Mouse (Mus musculus): ENCODE measurements at regions not wholly inside any gene's neighbourhood (a gene's known extent, or its start where the extent isn't known, plus 50 kb on each side); places are given as distances from the start of the nearest gene placed in this dataset.
A peak's percentile ranks its signal among the peaks of the same experiment; 100 is the strongest.

DNA sequence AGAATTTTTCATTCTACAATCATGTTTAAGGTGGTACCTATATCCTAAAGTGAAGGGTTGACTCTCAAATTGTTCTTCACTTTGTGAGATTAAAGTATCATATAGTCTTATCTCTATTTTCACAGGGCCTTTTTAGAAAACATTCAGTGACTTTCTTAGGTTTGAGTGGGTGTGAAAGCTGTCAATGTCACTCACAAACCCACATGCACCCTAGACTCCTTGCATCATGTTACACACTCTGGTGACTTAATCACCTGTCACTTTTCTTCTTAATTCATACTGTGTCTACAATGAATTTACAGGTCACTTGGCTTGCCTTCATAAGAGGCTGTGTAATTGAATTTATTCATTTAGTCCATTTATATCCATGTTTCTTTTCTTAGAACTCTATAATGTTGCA lies 1026.8 kb upstream of the Alcam start:
- ATAC-seq (ENCODE audit: low TSS enrichment), result no peak

DNA sequence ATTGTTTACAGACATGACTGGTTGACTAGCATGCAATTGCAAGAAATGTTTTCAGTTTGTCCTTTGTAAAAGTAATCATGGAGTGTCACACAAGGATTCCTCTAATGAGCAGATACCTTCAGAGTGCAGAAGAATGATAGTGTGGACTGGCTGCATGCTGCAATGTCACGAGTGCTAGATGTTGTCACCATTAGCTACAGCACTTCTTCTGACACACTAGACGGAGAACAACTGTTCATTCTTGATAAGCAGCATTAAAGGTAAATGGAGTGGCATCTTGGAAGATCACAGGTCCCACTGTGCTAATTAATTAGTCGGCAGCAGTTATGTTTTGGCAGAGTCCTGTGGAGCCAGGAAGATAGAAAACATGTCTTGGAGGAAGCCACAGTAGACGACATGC lies 985.6 kb upstream of the Alcam start:
- ATAC-seq (ENCODE audit: low TSS enrichment), result no peak

DNA sequence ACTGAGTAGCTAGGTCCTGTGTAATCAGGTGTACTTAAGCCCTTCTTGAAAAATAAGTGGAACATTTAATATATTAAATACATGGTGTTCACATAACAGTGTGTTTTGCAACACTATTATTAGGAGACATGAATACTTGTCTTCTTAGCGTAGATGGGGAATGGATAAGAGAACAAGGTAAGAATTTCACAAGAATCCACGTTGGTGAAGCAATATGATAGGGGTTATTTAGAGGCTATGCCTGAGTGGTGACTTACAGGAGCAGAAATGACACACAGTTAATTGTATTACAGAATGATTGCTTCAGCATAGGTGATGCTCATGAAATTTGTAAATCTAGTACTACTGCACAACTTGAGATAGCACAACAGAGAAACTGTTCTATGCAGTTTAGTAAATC lies 964.5 kb upstream of the Alcam start:
- ATAC-seq (ENCODE audit: low TSS enrichment), result no peak

DNA sequence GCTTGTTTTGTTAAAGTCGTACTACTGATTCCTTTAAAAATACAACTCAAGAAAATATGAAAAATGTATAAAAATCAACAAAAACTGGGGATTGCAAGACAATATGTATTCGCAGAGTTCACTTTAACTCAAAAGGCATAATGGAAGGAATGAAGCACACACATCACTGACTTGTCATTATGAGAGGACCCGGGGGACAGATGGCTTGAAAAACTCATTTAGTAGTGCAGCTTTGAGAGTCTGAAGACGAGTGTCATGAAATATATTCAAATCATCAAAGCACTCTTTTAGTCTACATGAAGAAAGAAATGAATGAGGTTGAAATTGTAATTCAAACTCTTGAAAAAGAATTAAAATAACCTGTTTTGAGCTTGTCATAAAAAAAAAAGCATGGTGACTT lies 931.3 kb upstream of the Alcam start:
- ATAC-seq (ENCODE audit: low TSS enrichment), result no peak

DNA sequence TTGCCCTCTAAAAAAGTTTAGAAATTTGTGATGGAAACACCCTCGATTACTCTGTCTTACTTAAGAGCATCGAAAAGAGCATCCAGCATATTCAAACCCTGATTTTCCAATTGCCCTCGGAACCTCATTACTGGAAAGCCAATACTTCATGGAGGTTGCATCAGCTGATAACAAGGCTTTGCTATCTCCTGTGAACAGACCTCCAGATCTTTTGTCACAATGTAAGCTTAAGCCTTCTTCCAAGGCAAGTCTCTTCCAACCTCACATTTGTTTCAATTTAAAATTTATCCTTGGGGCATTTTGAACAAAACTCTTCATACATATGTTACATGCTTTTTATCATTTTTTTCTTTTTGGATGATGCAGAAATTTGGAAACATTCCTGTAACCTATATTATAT lies 888.3 kb upstream of the Alcam start:
- ATAC-seq (ENCODE audit: low TSS enrichment), result no peak

DNA sequence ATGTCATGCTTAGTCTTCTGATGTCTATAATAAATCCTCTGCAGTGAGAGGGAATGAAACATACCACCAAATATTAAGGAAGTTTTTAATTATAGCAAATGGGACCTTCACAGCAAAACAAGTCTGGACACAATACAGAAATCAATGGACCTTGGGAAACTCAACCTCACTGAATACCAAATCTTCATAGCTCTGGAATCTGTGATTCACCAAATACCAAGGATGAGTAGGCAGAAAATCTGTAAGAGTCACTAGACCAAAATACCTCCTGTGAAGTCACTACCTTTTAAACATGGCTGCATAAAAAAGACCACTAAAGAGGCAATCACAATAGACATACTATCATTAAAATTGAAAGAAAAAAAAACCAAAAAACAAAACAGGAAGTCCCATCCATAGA lies 872.5 kb upstream of the Alcam start:
- no peak for ATAC-seq (ENCODE audit: low TSS enrichment)

DNA sequence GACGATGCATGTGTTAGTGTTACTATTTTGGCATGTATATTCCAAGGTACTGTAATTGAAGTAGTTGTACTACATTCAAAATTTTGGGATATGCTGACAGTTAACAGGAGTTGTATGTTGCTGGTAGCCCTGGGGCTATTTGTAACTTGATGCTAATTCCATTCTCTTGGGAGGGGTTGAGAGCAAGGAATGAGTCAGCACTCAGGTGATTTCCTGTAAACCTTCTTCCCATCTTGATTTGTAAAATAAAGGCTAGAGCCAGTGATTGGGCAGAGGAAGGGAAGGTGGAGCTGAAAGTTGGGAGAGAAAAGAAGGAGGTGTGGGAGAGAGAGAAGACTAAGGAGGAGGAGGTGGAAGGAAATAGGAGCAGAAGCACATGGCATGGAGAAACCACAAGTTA lies 838.2 kb upstream of the Alcam start:
- no peak for ATAC-seq (ENCODE audit: low TSS enrichment)

DNA sequence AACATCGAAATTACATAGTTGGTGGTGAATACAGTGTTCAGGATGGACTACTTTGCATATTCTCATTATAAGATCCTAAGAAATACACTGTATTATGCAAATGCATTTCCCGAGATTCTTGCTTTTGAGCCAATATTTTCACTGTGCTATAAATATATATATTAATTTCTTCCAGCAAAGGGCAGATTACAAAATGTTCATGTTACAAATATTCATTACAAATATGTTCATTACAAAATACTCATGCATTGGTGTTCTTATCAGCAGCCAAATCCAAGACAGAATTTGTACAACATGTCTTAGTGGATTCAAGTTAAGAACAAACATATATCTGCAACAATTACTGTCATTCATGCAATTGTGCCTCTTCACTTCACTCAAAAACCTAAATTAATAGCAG lies 828.1 kb upstream of the Alcam start:
- no peak for ATAC-seq (ENCODE audit: low TSS enrichment)

DNA sequence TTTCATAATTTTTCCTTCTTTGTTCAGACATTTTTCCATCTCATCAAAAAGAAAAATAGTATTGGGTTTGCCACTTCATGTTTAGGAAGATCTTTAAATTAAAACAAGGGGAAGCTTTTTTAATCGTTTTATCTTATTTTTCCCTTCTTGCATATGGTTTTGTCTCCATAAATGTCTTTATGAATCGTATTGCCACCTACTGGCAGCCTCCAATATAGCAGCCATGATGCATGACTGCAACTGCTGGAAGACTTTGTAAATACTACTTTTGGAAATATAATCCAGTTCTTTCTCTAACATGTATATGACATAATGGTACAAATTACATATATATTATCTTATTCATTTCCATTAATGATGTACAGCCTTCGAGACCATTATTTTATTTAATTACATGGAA lies 812.2 kb upstream of the Alcam start:
- no peak for ATAC-seq (ENCODE audit: low TSS enrichment)

DNA sequence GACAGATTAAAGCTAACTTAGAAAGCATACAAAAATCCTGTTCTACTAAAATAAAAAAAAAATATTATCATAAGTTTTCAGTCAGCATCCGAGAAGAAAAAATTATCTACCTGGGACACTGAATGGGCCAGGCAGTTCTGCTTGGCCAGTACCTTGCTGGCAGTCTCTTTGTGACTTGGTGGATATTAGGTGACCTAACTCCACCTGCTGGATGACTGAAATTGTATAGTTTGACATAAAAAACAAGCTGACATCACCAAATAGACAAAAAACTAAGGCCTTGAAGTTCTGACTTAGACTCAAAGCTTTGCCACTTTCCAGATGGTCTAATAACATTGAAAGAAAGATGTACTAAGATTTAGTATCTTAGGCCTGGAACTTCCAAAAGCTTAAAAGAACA lies 791.5 kb upstream of the Alcam start:
- ATAC-seq (ENCODE audit: low TSS enrichment), result no peak

DNA sequence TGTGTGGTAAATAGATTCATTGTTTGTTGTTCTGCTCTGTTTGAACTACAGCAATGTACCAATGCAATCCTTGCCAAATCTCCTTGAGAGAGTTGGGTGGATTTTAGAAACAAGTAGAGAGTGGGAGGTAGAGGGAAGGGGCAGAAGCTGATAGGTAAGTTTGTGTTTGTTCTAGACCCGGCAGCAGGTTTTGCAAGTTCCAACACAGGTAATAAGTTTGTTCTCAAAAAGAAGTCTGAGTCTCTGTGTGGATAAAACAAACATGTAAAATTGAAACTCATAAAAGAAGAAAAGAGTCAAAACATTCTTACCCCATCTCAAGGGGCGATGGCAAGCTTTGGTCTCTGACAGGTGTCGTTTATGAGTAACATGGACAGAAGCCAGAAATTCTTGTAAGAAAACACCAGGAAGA lies 788.3 kb upstream of the Alcam start:
- no peak for ATAC-seq (ENCODE audit: low TSS enrichment)

DNA sequence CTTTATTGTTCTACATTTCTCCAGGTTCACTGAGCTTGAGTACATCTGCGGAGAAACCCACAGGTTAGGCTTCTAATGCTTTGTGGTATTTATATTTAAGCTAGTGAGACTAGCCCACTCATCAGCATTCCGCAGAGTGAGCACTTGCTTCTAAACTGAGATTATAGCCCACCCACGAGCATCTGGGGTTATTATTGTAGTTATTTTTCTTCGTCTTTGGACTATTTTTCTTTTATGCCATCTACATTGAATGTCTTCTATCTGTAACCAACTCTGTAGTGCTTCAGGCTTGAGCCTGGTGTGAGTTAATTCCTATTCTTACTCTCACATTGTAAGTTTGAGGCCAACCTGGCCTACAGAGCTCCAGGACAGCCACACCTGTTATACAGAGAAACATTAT lies 765.0 kb upstream of the Alcam start:
- ATAC-seq (ENCODE audit: low TSS enrichment), result peak; percentile 76

DNA sequence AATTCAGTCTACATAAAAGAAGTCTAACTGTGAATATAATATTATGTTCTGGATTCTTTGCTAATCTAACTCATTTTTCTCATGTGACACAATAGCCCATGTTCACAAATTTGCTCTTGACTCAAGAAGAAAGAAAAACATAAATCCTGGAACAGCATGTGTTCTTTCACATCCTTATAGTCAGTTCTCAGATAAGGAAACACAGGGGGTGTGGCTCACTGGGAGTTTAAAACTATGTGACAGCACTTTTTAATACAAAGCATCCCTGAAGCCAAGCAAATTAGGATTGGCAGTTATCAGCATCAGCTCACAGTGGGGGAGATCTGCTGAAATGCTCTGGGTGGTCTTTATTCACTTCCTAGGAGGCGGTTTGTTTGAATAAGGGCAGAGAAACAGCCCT lies 747.6 kb upstream of the Alcam start:
- no peak for ATAC-seq (ENCODE audit: low TSS enrichment)

DNA sequence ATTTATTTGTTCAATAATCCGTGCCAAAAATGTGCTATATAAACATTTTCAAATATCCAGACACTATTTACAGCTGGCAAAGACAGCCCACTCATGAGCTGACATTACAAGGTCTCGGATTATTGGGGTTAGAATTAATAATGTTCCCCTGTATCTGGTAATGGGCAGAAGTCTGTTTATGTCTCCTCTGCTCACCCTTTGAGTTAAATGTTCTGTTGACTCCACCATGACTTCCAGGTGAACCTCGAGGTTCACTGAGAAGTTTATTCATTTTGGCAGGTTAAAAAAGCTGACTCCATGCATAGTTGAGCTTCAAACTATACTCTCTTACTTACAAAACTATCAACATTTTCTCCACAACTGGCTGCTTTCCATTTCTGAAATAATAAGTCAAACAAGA lies 732.6 kb upstream of the Alcam start:
- ATAC-seq (ENCODE audit: low TSS enrichment), result no peak

DNA sequence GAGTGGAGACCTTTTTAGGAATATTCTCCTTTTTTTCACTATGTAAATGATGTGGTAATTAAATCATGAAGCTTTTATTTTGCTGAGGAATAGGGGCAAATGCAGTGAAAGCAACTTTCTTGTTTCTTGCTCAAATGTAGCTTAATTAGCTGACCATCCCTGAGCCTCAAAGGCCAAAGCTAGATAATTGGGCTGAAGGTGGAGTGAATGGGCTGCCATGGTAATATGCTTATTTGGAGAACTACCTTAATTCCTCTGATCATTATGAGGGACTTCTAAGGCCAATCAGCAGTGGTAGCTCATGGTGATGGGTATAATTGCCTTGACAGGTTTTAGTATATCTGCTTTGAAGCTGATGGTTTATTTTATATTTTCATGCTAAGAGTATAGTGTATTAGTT lies 702.5 kb upstream of the Alcam start:
- ATAC-seq (ENCODE audit: low TSS enrichment), result no peak

DNA sequence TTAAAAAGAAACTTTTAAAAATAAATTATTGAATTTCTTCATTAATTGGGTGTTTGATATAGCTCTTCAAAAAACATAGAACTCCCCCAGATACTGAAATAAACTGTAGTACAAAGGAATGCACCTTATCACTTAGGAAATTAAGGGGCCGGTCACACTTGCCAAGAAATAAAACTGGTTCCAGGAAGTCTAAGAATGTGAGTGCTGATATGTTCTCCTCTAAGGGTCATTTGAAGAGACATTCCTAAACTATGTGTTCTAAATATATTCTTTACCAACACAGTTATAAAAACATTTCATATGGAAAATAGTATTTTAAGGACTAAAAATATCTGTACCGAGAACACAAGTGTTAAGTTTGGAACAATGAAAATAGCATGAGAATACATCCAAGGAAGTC lies 676.8 kb upstream of the Alcam start:
- ATAC-seq (ENCODE audit: low TSS enrichment), result no peak

DNA sequence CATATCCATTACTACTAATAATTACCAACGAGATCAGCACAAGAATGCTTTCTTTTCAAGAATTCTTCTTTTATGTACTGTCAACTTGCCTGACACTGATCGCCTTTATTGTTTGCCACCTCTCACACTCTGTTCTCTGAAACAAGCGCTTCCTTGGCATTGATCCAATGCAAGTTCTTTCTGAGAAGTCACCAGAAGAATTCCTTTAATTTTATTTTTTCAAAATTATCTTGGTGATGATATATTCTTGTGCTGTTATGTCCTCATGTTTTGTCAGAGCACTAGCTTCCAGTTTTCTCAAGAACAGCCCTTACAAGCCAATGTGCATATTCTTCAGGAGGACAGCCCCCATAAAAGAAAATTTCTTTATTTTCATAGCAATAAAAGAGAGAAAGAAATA lies 654.9 kb upstream of the Alcam start:
- ATAC-seq (ENCODE audit: low TSS enrichment), result no peak

DNA sequence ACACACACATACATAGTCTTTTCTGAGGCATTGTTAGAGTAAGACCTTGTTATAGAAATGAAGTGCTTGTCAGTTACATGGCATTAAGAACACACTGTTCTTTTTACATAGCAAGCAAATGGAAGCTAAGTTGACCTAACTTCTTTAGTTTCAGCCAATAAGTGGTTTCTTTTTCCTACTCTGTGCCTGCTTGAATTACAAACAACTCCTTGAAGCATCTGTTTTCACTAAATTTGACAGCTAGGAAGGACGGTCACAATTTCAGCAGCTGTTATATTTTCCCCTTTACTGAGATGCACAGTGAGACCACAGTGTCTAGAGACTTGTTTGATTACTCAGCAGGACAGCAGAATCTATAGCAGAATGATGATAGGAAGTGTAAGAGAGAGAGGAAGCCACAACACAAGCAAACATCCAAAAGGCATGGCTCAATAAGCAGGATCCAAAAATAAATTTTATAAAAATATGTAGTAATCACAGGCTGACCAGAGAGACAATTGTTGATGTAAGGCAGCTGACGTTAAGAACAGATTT lies 641.6 kb upstream of the Alcam start:
- no peak for ATAC-seq (ENCODE audit: low TSS enrichment)

DNA sequence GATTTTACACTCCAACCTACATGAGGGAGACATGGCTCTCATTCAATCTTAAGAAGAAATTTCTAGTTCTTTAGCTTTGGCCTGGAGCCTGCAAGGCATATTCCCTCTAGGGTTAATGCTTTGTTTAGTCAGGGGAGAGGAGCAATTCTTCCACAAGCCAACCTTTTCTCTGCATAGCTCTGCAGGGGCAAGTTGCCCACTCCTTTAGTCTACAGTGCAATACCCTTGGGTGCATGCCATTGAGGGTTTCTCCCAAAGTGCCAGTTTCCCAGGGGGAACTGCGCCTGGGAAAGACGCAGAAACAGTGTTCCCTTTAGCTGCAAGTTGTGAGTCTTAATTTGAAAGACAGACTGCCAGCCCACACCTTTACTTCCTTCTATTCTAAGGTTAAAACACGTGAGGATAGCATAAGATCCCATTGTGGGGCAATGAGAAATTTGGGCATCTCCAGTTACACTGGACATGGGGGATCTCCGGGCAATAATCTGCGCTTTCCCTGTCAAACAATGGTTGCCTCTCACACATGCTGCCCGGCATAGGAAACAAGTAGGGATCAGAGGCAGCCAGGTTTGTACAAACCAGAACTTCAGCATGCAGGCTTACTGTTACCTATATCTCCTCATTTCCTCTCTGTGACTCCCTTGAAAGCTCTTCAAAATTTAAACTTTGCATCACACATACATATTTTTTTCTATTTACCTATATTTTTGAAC lies 620.1 kb upstream of the Alcam start:
- peak; percentile 31 for ATAC-seq (ENCODE audit: low TSS enrichment)

DNA sequence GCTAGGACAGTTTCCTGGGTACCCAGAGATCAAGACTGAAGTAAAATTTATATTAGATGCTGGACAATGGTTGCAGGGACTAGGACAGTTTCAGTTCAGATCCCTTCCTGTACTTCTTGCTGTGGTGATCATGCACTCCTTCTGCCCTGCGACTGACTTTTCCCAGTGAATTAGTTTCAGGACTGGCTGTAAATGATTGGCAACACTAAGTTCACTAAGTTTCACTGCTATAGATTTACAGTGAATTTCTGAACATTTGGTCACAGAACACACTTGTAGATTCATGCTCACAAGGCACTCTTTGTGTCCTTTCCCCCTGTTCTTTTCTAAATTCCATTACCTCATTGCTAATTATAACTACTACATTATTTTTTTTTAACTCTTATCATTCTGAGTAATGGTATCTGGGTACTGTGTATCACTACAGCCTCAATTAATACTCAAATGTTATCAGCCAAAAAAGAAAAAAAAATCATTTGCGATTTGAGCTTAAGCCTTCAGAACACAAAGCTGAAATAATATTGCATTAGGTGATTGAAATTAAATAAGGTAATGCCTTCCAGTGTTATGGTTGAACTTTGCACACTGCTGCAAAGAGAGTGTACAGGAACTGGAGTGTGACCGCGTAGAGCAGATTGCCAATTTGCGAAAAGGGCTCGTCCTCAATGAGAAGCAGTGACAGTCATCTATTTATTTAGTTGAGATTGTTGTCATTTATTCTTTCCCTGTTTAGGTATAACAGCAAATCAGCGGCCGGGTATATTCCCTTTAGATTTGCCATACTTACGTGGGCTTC lies 618.2 kb upstream of the Alcam start:
- ATAC-seq (ENCODE audit: low TSS enrichment), result no peak

DNA sequence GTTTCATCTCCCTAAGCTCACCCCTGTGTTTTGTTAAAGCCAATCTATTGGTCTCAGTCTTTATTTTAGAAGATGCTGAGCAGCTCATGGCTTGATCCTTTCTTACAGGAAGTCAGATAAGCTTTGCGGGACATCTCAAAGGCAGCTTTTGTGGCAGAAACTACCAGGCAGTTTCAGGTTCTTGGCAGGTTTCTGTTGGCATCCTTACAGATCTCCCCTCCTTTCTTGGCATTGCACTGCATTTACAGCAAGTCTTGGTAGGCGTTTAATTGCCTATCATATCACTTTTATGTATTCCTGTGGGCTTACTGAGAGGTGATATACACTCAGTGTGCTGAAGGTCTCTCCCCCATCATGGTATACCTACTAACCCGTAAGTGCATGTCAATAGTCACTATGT lies 610.3 kb upstream of the Alcam start:
- ATAC-seq (ENCODE audit: low TSS enrichment), result no peak

DNA sequence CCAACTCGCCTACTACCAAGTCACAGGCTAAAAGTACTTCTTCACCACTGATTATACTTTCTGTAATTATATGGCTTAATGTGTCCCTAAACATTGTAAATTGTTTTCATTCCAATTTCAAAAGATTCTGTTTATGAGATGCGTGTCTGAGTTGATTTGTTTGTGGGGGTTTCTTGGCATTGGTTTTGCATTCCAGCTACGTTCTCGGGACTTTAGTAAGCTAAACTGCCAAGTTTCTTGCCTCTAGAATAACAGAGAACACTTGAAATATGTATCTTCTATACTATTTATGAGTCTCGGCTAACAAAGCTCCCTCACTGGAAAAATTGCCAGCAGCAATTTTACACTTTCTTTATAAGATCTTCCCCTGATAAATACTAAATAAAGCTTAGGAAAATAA lies 609.2 kb upstream of the Alcam start:
- no peak for ATAC-seq (ENCODE audit: low TSS enrichment)

DNA sequence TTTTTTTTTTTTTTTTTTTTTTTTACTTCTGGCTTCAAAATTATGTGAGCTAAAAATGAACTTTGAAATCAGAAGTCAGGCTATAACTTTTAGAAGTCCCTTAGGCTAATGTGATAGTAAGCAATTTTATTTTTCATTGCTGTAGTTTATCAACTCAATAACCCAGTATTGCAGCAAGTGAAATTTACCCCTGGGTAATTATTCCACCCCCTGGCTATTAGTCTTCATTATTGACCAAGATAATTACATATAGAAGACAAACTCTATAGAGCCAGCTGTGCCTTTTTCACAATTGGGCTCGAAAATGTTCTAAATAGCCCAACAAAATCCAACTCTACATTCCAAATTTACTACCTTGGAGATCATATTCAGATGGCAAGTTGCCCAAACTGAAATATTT lies 572.2 kb upstream of the Alcam start:
- ATAC-seq (ENCODE audit: low TSS enrichment), result no peak

DNA sequence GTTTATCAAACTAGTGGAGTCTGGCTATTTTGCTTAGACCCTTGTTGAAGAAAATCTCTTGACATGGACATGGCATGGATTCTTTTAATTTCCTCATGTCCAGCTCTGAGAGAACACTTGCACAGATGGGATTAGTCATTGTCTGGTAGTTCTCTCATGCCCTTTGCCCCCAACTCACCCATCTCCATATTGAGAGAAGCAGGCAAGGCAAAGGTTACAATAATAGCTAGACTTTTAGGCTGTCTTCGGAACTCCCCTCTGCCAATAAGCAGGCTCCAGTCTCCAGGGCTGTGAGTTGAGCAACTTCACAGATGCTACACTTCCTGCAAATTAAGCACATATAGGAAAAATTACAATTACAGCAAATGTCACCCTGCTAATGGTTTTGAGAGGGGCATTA lies 558.0 kb upstream of the Alcam start:
- no peak for ATAC-seq (ENCODE audit: low TSS enrichment)

Measured in frontal cortex, adult (tissue).